Mouse (Mus musculus): ENCODE results near the gene Olfr1322. TPM values are rescaled to one million over a fixed set of nuclear protein-coding genes. Genes with fewer than 3 reads are reported as not detected.

Gene Olfr1322
- polyA plus RNA-seq (2016; fragmentation: Nextera tagmentation; extraction: Ambion mirVana) = not detected in 2 replicates

DNA sequence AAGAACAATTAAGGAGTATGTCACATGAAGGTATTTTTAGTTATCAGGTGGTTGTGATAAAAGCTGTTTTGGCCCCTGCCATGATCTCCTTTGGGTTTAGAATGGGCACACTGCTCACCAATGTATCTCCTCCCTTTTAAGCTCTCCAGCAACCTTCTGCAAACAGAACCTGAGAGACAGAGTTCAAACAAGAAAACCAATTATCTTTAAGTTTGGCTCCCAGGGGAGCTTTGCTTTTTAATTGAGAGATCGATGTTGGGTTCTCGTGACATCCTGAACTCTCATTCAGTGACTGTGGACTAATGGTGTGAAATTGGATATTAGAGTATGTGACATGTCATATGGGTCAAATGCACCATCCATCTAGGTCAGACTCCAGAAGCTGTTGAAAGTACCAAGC is at the start of gene Olfr1322:
Gene Olfr1322, minus strand, starts transcription at position 101 of the 400 bp plus-strand sequence.
- no peaks in the 10 kb centered on the region for H3K27me3 ChIP-seq (ENCODE audit: low read depth, poor library complexity, severe bottlenecking)
- H3K9me3 ChIP-seq (replicated peaks) = no peaks in the 10 kb centered on the region
- 79% methylated on average over 2 of the region's 2 CpGs for WGBS
- no peak for DNase-seq (ENCODE audit: low spot score)
- no peak within 1 kb of the TSS for H3K27ac ChIP-seq (replicated peaks)
- H3K4me1 ChIP-seq = no peaks in the 10 kb centered on the region
- H3K4me3 ChIP-seq = no peak within 1 kb of the TSS
- no peaks in the 10 kb centered on the region for H3K36me3 ChIP-seq

GRCm38 (mm10) chrX:49877651-49878349 is 13.5 kb downstream of the Olfr1322 start:
- H3K27ac ChIP-seq (replicated peaks) = no peak overlapping the region
- H3K4me1 ChIP-seq = no peaks in the 10 kb centered on the region
- no peak for DNase-seq (ENCODE audit: low spot score)
- no peaks in the 10 kb centered on the region for H3K9me3 ChIP-seq (replicated peaks)
- H3K27me3 ChIP-seq (ENCODE audit: low read depth, poor library complexity, severe bottlenecking) = no peaks in the 10 kb centered on the region
- H3K4me3 ChIP-seq = no peak overlapping the region
- no peaks in the 10 kb centered on the region for H3K36me3 ChIP-seq
- 79% methylated on average over 4 of the region's 4 CpGs for WGBS

Other genes with a start within 250 kb of the Olfr1322 start
- not detected in 2 replicates for gene Olfr1320, start 219.2 kb downstream of the Olfr1322 start, polyA plus RNA-seq (2016; fragmentation: Nextera tagmentation; extraction: Ambion mirVana)
- gene Olfr1321, start 156.4 kb downstream of the Olfr1322 start, polyA plus RNA-seq (2016; fragmentation: Nextera tagmentation; extraction: Ambion mirVana) = not detected in 2 replicates
- gene Igsf1, start 93.7 kb downstream of the Olfr1322 start, polyA plus RNA-seq (2016; fragmentation: Nextera tagmentation; extraction: Ambion mirVana) = 2.7 and 2.8 TPM in 2 replicates
- not detected in 2 replicates for gene Olfr1323, start 127.9 kb upstream of the Olfr1322 start, polyA plus RNA-seq (2016; fragmentation: Nextera tagmentation; extraction: Ambion mirVana)

Data from midbrain, embryonic 10.5 days (tissue).